Mouse (Mus musculus) E14TG2a.4 (cell line): Measurements from ENCODE around the gene Ntmt1.

ENCODE experiments used
- CTCF ChIP-seq: conservative IDR thresholded peaks from 2 replicates; pipeline ENCODE4 v1.5.1; 2014; ENCODE audit warnings: low read length
- NANOG ChIP-seq: IDR thresholded peaks from 2 replicates; pipeline ENCODE4 v1.6.1; 2014; ENCODE audit warnings: borderline replicate concordance, low read length, mixed read lengths
- POU5F1 ChIP-seq: IDR thresholded peaks from 2 replicates; pipeline ENCODE4 v1.6.1; 2014; ENCODE audit warnings: low read length, borderline replicate concordance

DNA sequence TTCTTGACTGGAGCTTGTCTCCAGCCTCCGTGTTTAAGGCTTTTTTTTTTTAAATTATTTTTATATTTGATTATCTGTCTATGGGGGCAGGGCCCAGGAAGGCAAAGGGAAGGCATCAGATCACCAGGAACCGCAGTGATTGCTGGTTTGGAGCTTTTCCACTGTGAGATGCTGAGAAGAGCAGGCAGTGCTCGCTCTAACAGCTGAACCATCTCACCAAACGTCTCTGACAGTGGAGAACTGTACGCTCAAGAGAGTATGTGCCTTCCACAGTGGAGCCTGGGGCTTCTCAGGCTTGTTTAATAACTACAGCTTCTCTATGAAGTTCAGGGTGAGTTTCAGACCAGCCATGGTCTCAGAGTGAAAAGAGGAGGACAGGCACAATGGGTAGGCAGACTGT, 1.9 kb downstream of the Ntmt1 start:
- no peak for TF ChIP-seq CTCF
- no peak for TF ChIP-seq POU5F1
- TF ChIP-seq NANOG, result no peak
